Mouse (Mus musculus) forebrain, embryonic 11.5 days (tissue): ENCODE data around the gene Cfap46. TPM values are rescaled to one million over a fixed set of nuclear protein-coding genes. Genes with fewer than 3 reads are reported as not detected.
A peak's percentile ranks its signal among the peaks of the same experiment; 100 is the strongest.

Experiments used
- ATAC-seq: fragments of 200-750 bp; cut with Nextera tagmentation; replicated peaks from 2 replicates; pipeline ENCODE4 v1.8.0; 2017; ENCODE audit warnings: moderate TSS enrichment; ENCODE audit not compliant: low FRiP score
- DNase-seq: peaks from one replicate; pipeline ENCODE4 v3.0.0-alpha.2; 2017; ENCODE audit warnings: low spot score
- H3K27ac ChIP-seq: fragments of 300-500 bp; sonication (generic); 2 replicates; pipeline ENCODE4 v1.5.1; 2014; ENCODE audit warnings: low read depth, low read length
- H3K27me3 ChIP-seq: fragments of 300-500 bp; sonication (generic); 2 replicates; pipeline ENCODE4 v1.6.1; 2014; ENCODE audit warnings: mild to moderate bottlenecking, low read length, mixed read lengths; ENCODE audit not compliant: control insufficient read depth, insufficient read depth
- H3K36me3 ChIP-seq: fragments of 300-500 bp; sonication (generic); 2 replicates; pipeline ENCODE4 v1.6.1; 2014; ENCODE audit warnings: mild to moderate bottlenecking, low read length, moderate library complexity, mixed read lengths; ENCODE audit not compliant: control insufficient read depth, insufficient read depth
- H3K4me1 ChIP-seq: fragments of 300-500 bp; sonication (generic); replicated peaks from 2 replicates; pipeline ENCODE4 v1.6.1; 2014; ENCODE audit warnings: low read length, mixed read lengths; ENCODE audit not compliant: control insufficient read depth, insufficient read depth
- H3K4me2 ChIP-seq: fragments of 300-500 bp; sonication (generic); 2 replicates; pipeline ENCODE4 v1.6.1; 2014; ENCODE audit warnings: low read depth, mild to moderate bottlenecking, low read length, moderate library complexity, mixed read lengths; ENCODE audit not compliant: severe bottlenecking
- H3K4me3 ChIP-seq: fragments of 300-500 bp; sonication (generic); 2 replicates; pipeline ENCODE4 v1.5.1; 2014; ENCODE audit warnings: low read depth, low read length
- H3K9ac ChIP-seq: fragments of 300-500 bp; sonication (generic); 2 replicates; pipeline ENCODE4 v1.6.1; 2014; ENCODE audit warnings: low read length
- H3K9me3 ChIP-seq: fragments of 300-500 bp; sonication (generic); 2 replicates; pipeline ENCODE4 v1.6.1; 2016; ENCODE audit warnings: low read length, mixed read lengths; ENCODE audit not compliant: control insufficient read depth
- WGBS: fragments of 180-500 bp; shearing (Covaris S2); extraction: QIAGEN DNeasy Blood & Tissue Kit; methylation state at CpG from one replicate; pipeline ENCODE4 v1.1.7; 2014; 5-methylcytosine and 5-hydroxymethylcytosine counted together
- polyA plus RNA-seq: library from polyadenylated mRNA; unstranded; fragments of >200 nt; fragmentation: Nextera tagmentation; extraction: Ambion mirVana; gene quantifications from 2 replicates; pipeline ENCODE4 v1.2.1, GENCODE M21; 2014

Gene Cfap46
- 0.59 and 0.81 TPM in 2 replicates for polyA plus RNA-seq

- Histone ChIP-seq H3K9ac (peak within 1 kb of the TSS; percentile 61), H3K27ac (no peak within 1 kb of the TSS), H3K4me3 (peak within 1 kb of the TSS; percentile 58), H3K27me3 (no peaks in the 10 kb centered on the region), H3K4me2 (peak within 1 kb of the TSS; percentile 96), H3K4me1 (peaks cover 8% of the 10 kb centered on the region; the same call in 1 of the 2 replicates), H3K36me3 (no peaks in the 10 kb centered on the region), H3K9me3 (no peaks in the 10 kb centered on the region)
- peak; percentile 93 for DNase-seq
- ATAC-seq: peak; percentile 96
- WGBS: 1% methylated on average over 31 of the region's 31 CpGs
These were observed at the start of gene Cfap46 for GRCm38 (mm10) chr7:139683706-139684552. Gene Cfap46 (minus strand): TSS chr7:139683817.

- Histone ChIP-seq H3K27me3 (no peaks in the 10 kb centered on the region), H3K4me2 (no peak overlapping the region), H3K4me3 (no peak overlapping the region), H3K27ac (no peak overlapping the region), H3K4me1 (no peaks in the 10 kb centered on the region), H3K9ac (no peak overlapping the region), H3K9me3 (no peaks in the 10 kb centered on the region), H3K36me3 (no peaks in the 10 kb centered on the region)
- ATAC-seq (no peak), DNase-seq (no peak)
- WGBS: 71% methylated on average over 8 of the region's 8 CpGs
These were observed 47.7 kb upstream of the Cfap46 start for GRCm38 (mm10) chr7:139731276-139731696.

GRCm38 (mm10) chr7:139727072-139727471, 43.5 kb upstream of the Cfap46 start:
- no peak overlapping the region for H3K4me2 ChIP-seq
- DNase-seq: no peak
- H3K27me3 ChIP-seq: no peaks in the 10 kb centered on the region
- WGBS: 29% methylated on average over 3 of the region's 3 CpGs
- no peak overlapping the region for H3K4me3 ChIP-seq
- ATAC-seq: no peak
- H3K9ac ChIP-seq: no peak overlapping the region
- no peaks in the 10 kb centered on the region for H3K36me3 ChIP-seq
- no peak overlapping the region for H3K27ac ChIP-seq
- H3K4me1 ChIP-seq: no peaks in the 10 kb centered on the region
- no peaks in the 10 kb centered on the region for H3K9me3 ChIP-seq

DNA sequence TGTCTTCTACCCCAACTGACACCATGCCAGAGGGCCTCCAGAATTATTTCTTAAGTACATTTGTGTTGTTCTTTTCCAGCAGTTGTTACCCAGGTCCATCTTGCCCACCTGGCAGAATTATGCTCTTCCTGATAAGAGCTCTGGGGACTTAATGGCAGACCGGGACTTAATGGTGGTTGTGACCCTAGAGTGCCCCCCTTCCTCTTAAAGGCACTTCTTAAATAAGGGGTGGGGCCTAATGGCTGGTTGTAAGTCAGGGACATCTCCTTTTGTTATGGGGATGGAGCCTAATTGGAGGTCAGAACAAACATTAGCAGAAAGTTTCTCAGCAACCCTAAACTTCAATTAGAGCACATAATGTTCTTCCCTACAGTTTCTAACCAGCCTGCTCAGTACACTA, 42.0 kb upstream of the Cfap46 start:
- Histone ChIP-seq H3K27me3 (no peaks in the 10 kb centered on the region), H3K36me3 (no peaks in the 10 kb centered on the region), H3K4me1 (no peaks in the 10 kb centered on the region), H3K4me3 (no peak overlapping the region), H3K9ac (no peak overlapping the region), H3K9me3 (no peaks in the 10 kb centered on the region), H3K4me2 (no peak overlapping the region), H3K27ac (no peak overlapping the region)
- no peak for ATAC-seq
- WGBS: 88% methylated on average over 1 of the region's 1 CpGs
- no peak for DNase-seq

DNA sequence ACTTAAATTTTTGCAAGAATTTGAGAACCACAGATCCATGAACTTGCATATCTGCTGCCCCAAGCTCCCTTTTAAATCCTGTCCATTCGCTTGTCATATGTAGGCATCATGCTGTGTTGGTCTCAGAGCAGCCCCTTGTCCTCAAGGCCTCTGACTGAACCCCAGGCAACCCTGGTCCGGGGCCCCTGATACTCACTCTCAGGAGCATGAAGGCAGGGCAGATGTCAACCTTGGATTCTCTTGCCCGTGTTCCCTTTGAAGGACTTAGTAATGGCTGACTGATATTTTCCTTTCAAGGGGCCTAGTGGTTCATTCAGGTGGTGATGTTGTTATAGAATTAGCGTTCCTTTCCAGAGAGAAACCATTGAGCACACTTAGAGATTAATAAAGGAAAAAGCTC, 40.4 kb upstream of the Cfap46 start:
- Histone ChIP-seq H3K36me3 (no peaks in the 10 kb centered on the region), H3K9ac (no peak overlapping the region), H3K9me3 (no peaks in the 10 kb centered on the region), H3K4me2 (no peak overlapping the region), H3K4me3 (no peak overlapping the region), H3K4me1 (no peaks in the 10 kb centered on the region), H3K27ac (no peak overlapping the region), H3K27me3 (no peaks in the 10 kb centered on the region)
- DNase-seq: no peak
- WGBS: 74% methylated on average over 4 of the region's 4 CpGs
- no peak for ATAC-seq

DNA sequence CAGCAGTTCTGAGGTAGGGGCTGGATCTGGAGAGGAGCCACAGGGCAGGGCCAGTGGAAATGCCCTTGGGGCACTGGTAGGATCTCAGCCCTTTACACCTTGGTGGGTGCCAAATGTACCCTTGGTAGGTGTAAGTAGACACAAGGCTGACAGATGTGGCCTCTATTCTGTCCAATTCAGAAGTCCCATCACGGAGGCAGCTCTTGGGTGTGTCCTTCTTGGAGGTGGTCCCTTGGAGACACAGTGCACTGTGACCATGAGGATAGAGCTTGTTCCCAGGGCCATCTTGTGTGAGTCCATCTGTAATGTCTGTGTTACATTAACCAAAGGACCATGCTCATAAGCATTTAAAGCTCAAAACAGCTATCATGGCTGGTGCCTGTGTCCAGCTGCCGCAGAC, 37.6 kb upstream of the Cfap46 start:
- Histone ChIP-seq H3K9ac (no peak overlapping the region), H3K4me1 (no peaks in the 10 kb centered on the region), H3K27ac (no peak overlapping the region), H3K27me3 (no peaks in the 10 kb centered on the region), H3K4me3 (no peak overlapping the region), H3K4me2 (no peak overlapping the region), H3K9me3 (no peaks in the 10 kb centered on the region), H3K36me3 (no peaks in the 10 kb centered on the region)
- 91% methylated on average over 2 of the region's 2 CpGs for WGBS
- ATAC-seq (no peak), DNase-seq (no peak)

- Histone ChIP-seq H3K9me3 (no peaks in the 10 kb centered on the region), H3K4me2 (no peak overlapping the region), H3K27me3 (no peaks in the 10 kb centered on the region), H3K4me3 (no peak overlapping the region), H3K36me3 (no peaks in the 10 kb centered on the region), H3K27ac (no peak overlapping the region), H3K4me1 (no peaks in the 10 kb centered on the region), H3K9ac (no peak overlapping the region)
- DNase-seq (no peak), ATAC-seq (no peak)
- 86% methylated on average over 8 of the region's 8 CpGs for WGBS
These were observed 34.2 kb upstream of the Cfap46 start for GRCm38 (mm10) chr7:139717781-139718180.

- DNase-seq (no peak), ATAC-seq (no peak)
- no peak overlapping the region for H3K4me3 ChIP-seq
- no peak overlapping the region for H3K4me2 ChIP-seq
- H3K9ac ChIP-seq: no peak overlapping the region
- H3K27ac ChIP-seq: no peak overlapping the region
- no peaks in the 10 kb centered on the region for H3K36me3 ChIP-seq
- H3K27me3 ChIP-seq: no peaks in the 10 kb centered on the region
- H3K4me1 ChIP-seq: no peaks in the 10 kb centered on the region
- no peaks in the 10 kb centered on the region for H3K9me3 ChIP-seq
These were observed 28.2 kb upstream of the Cfap46 start for GRCm38 (mm10) chr7:139711821-139712220.
